Mouse (Mus musculus): ENCODE measurements around the gene Stx6. TPM values are rescaled to one million over a fixed set of nuclear protein-coding genes. Genes with fewer than 3 reads are reported as not detected.

Stx6 gene
- polyA plus RNA-seq (2012; ENCODE audit: insufficient read depth, insufficient read length, missing spikeins) = 36.3 and 48.0 TPM in 2 replicates

DNA sequence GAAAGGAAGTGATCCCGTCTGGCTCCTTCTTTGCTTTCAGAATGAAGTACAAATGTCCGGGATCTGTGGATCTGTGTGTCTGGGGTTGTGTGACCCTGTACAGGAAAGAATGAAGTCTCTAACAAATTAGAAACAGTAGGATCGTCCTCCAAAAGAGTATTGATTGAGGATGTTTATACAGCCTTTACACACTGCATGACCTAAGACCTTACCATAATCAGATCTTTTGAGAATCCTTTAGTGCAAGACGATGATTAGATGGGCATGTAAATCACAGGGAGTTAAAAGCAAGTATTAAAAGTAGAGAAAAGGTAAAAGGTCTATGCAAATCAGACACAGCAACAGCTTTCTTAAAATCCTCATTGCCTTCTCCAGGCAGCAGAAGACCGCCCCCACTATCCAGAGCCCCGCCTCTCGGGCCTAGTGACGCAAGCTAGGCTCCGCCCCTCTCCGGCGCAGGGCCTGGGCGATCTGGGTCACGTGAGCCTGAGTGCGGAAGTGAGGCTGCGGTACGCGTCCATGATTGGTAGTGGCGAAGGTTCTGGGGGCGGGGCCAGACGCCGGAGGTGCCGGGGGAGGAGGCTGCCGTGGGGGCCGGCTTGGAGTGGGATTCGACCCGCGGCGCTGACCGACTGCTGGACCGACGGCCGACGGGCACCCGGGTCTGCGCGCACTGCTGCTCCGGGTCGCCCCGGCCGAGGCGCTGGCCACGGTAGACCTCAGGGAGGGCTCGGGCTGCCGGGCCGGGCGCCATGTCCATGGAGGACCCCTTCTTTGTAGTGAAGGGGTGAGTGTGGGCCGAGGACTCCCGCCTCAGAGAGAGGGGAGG is at the start of gene Stx6:
Gene Stx6, plus strand, starts transcription at position 575 of the 829 bp plus-strand sequence.
- TF ChIP-seq POLR2A (IDR thresholded peaks at IDR 0.05; ENCODE audit: borderline replicate concordance, low read depth, low read length) = no peak
- TF ChIP-seq CTCF (IDR thresholded peaks at IDR 0.05; ENCODE audit: low read depth, low read length) = no peak
- Histone ChIP-seq H3K27ac (ENCODE audit: insufficient read depth, low read depth, low read length) (peak within 1 kb of the TSS; percentile 19; the same call in 1 of the 2 replicates), H3K4me1 (ENCODE audit: control insufficient read depth, insufficient read depth, low read length) (peaks cover 25% of the 10 kb centered on the region), H3K4me3 (ENCODE audit: insufficient read depth, low read length) (peak within 1 kb of the TSS; percentile 75)

DNA sequence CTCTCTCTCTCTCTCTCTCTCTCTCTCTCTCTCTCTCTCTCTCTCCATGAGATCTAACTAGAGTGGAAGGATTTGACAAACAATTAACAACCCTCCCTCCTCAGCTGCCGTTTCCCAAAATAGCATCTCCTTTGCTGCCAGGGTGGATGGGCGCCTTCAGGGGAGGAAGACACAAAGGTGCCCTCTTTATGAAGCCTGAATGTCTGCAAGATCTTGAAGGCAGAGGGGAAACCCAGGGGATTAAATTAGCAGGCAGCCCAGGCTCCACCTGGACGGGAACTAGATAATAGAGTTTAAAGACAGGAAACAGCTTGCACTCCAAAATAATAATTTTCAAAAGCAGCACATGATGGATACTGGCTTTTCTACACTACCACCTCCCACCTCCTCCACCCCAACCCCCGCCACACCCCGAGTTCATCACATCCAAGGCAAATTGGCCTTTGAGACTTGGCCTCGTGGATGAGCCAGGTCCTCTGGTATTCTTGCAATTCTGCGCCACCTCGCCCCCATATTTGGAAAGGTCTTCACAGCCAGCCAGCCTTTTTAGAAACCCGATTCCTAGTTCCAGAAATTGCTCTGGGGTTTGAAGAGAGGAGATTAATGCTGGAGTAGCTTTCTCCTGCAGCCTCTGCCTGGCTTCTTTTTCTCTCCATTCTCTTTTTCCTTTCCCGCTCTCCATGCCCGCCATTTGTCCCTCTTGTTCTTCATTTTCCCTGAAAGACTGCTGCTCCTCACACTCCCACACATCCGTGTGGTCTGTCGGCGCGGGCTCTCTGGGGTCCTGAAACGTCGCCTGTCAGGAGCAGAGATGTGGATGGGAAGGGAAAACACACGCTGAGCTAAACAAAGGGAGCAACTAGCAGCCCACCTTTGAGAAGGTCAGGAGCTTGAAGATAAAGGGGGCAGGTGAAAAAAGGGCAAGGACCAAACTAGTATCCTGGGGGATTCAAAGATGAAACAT is 48.8 kb upstream of the Stx6 start:
- H3K4me1 ChIP-seq (ENCODE audit: control insufficient read depth, insufficient read depth, low read length) = peaks cover 9% of the 10 kb centered on the region
- no peak overlapping the region for H3K4me3 ChIP-seq (ENCODE audit: insufficient read depth, low read length)
- H3K27ac ChIP-seq (ENCODE audit: insufficient read depth, low read depth, low read length) = no peak overlapping the region
- no peak for TF ChIP-seq CTCF (IDR thresholded peaks at IDR 0.05; ENCODE audit: low read depth, low read length)

DNA sequence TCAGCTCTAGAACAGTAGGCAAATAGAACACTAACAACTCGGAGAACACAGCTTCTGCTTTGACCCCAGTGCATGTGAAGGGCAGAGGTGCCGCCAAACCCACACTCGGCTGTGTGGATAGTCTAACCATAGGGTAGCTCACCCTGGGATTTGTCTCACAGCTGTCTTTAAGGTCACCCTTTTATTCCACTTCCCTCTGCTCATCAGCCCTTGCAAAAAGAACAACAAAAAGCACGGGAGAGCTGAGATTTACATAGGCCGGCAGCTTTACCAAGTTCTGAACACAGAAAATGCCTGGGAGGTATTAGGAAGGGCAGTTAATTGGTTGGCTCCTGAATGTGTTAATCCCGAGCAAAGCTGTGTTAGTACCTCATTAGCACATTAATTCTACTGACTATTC is 47.0 kb upstream of the Stx6 start:
- Histone ChIP-seq H3K4me1 (ENCODE audit: control insufficient read depth, insufficient read depth, low read length) (peaks cover 7% of the 10 kb centered on the region), H3K27ac (ENCODE audit: insufficient read depth, low read depth, low read length) (no peak overlapping the region), H3K4me3 (ENCODE audit: insufficient read depth, low read length) (no peak overlapping the region)
- TF ChIP-seq POLR2A (IDR thresholded peaks at IDR 0.05; ENCODE audit: borderline replicate concordance, low read depth, low read length) = no peak
- no peak for TF ChIP-seq CTCF (IDR thresholded peaks at IDR 0.05; ENCODE audit: low read depth, low read length)

DNA sequence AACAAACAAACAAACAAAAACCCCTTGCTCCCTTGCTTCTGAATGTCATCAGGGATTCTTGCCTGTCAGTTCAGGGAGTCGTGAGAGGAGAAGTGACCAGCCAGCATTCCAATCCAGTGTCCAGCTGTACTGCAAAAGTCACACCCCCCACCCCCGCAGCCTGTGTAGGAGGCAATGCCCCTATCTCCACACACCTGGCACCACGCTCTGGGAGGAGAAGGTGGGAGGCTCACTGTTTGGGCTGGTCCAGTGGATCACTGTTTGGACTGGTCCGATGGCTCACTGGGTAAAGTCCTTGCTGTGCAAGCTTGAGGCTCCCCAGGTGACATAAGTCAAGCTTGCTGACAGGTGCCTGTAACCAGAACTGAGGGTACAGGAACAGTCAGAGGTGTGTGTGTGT is 46.4 kb upstream of the Stx6 start:
- no peak overlapping the region for H3K4me3 ChIP-seq (ENCODE audit: insufficient read depth, low read length)
- peaks cover 4% of the 10 kb centered on the region for H3K4me1 ChIP-seq (ENCODE audit: control insufficient read depth, insufficient read depth, low read length)
- TF ChIP-seq POLR2A (IDR thresholded peaks at IDR 0.05; ENCODE audit: borderline replicate concordance, low read depth, low read length) (no peak), CTCF (IDR thresholded peaks at IDR 0.05; ENCODE audit: low read depth, low read length) (no peak)
- no peak overlapping the region for H3K27ac ChIP-seq (ENCODE audit: insufficient read depth, low read depth, low read length)

DNA sequence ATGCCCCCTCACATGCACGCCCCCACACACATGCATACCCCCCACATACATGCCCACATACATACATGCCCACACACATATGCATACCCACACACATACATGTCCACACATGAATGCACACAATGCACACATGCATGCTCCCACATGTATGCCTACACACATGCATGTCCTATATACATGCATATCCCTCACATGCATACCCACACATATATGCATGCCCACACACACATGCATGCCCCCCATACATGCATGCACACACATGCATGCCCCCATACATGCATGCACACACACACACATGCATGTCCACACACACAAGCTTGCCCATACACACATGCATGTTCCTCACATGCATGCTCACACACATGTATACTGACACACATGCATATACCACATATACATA is 45.6 kb upstream of the Stx6 start:
- TF ChIP-seq POLR2A (IDR thresholded peaks at IDR 0.05; ENCODE audit: borderline replicate concordance, low read depth, low read length) (no peak), CTCF (IDR thresholded peaks at IDR 0.05; ENCODE audit: low read depth, low read length) (no peak)
- Histone ChIP-seq H3K27ac (ENCODE audit: insufficient read depth, low read depth, low read length) (no peak overlapping the region), H3K4me3 (ENCODE audit: insufficient read depth, low read length) (no peak overlapping the region), H3K4me1 (ENCODE audit: control insufficient read depth, insufficient read depth, low read length) (peaks cover 4% of the 10 kb centered on the region)

DNA sequence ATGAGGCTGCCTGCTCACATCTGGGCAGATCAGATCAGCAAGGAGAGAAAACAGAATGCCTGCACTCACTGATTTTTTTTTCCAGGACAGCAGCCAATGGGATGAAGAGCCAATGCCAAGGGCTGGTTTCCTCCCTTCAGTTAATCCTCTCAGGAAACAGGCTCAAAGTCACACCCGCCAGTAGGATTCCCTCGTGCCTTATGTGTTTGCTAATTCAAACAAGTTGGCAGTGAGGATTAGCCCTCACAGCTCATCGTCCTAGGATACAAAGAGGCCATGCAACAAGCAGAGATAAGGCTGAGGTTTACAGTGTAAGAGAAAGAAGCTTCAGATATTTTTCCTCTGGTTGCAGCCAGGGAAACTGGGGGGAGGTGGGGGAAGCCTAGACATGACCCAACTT is 44.6 kb upstream of the Stx6 start:
- no peak overlapping the region for H3K4me3 ChIP-seq (ENCODE audit: insufficient read depth, low read length)
- no peak overlapping the region for H3K27ac ChIP-seq (ENCODE audit: insufficient read depth, low read depth, low read length)
- no peak for TF ChIP-seq CTCF (IDR thresholded peaks at IDR 0.05; ENCODE audit: low read depth, low read length)
- no peak for TF ChIP-seq POLR2A (IDR thresholded peaks at IDR 0.05; ENCODE audit: borderline replicate concordance, low read depth, low read length)
- H3K4me1 ChIP-seq (ENCODE audit: control insufficient read depth, insufficient read depth, low read length) = no peaks in the 10 kb centered on the region; the same call in 1 of the 2 replicates

DNA sequence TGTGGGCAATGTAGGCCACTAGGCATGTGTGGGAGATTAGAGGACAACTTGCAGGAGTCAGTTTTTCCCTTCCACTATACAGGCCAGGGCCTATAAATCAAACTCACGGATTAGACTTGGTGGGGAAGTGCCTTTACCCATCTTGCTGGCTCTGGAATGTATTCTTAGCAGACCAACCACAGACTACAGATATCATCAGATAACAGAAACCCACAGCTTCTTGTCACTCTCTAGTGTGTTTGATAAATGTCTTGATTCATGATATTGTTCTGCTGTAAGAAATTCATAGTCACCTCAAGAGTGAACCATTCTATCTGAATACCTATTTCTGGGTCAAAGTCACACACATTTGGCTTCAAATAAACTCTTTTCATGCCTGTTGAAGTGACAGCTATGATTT is 38.8 kb upstream of the Stx6 start:
- no peak overlapping the region for H3K4me3 ChIP-seq (ENCODE audit: insufficient read depth, low read length)
- no peak for TF ChIP-seq CTCF (IDR thresholded peaks at IDR 0.05; ENCODE audit: low read depth, low read length)
- TF ChIP-seq POLR2A (IDR thresholded peaks at IDR 0.05; ENCODE audit: borderline replicate concordance, low read depth, low read length) = no peak
- H3K4me1 ChIP-seq (ENCODE audit: control insufficient read depth, insufficient read depth, low read length) = no peaks in the 10 kb centered on the region; the same call in 1 of the 2 replicates
- H3K27ac ChIP-seq (ENCODE audit: insufficient read depth, low read depth, low read length) = no peak overlapping the region

DNA sequence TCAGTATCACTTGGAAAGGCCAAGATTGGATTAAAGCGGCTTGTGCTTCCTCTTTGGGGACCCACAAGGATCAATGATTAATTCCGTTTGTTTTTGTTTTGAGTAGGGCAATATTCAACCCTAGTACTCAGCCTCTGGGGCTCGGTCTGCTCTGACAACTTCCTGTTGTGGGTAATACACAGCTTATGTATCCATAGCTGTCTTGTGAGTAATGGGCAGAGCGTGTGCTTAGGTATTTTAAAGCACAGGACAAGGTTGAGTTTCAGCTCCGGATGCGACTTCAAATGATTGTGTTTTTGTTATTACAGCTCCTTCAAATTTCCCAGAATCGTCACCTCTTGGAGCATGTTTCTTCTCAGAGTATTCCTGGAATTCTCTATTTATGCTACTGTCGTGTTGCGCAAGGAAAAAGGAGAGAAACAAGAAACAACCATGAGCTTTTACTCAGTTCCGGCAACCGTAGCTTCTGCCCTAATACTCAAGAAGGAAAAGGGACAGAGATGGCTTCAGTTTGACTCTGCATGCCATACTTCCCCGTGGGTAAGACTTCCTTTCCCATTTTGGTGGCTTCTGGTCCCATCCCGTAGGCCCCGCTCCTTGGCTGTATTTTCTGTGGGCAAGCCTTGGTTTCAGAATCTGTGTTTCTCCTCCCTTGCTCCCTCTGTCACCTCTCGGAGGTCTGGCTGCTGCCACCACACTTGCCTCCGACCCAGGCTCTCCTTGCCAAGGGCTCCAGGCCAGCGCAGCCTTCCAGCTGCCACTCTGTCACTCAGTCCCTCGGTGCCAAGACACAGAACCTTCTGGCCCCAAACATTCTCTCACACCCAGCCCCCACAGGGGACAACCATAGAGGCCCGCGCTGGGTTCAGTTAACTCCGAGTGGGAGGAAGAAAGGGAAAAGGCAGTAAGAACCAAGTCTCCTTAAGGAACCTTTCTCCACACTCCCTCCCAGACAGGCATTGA is 36.3 kb upstream of the Stx6 start:
- TF ChIP-seq CTCF (IDR thresholded peaks at IDR 0.05; ENCODE audit: low read depth, low read length) = no peak
- no peak for TF ChIP-seq POLR2A (IDR thresholded peaks at IDR 0.05; ENCODE audit: borderline replicate concordance, low read depth, low read length)
- Histone ChIP-seq H3K4me1 (ENCODE audit: control insufficient read depth, insufficient read depth, low read length) (no peaks in the 10 kb centered on the region; the same call in 1 of the 2 replicates), H3K4me3 (ENCODE audit: insufficient read depth, low read length) (no peak overlapping the region), H3K27ac (ENCODE audit: insufficient read depth, low read depth, low read length) (no peak overlapping the region)

DNA sequence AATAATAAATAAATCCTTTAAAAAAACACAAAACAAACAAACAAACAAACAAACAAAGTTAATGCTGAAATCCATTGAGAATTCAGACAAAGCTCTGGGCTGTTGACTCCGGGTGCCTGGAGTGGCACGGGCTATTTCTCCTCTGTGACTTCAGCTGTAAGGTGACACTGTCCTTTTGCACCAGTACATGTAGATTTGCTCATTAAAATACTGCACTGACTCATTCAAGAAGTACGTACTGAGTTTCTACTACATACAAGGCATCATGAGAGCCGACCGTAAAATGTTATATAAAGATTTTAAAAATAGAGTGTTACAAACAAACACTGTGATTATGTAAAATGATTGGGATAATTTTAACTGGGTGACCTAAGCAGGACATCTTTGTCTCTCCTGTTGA is 34.1 kb upstream of the Stx6 start:
- H3K4me3 ChIP-seq (ENCODE audit: insufficient read depth, low read length) = no peak overlapping the region
- no peak overlapping the region for H3K27ac ChIP-seq (ENCODE audit: insufficient read depth, low read depth, low read length)
- TF ChIP-seq CTCF (IDR thresholded peaks at IDR 0.05; ENCODE audit: low read depth, low read length) (no peak), POLR2A (IDR thresholded peaks at IDR 0.05; ENCODE audit: borderline replicate concordance, low read depth, low read length) (no peak)
- no peaks in the 10 kb centered on the region for H3K4me1 ChIP-seq (ENCODE audit: control insufficient read depth, insufficient read depth, low read length)

Data from bone marrow macrophage, adult 2 months (primary cell).